Mouse (Mus musculus) stomach, postnatal 0 days (tissue): ENCODE data around the gene Fbxl21.
A peak's percentile ranks its signal among the peaks of the same experiment; 100 is the strongest.

Experiments used
- CTCF ChIP-seq: IDR thresholded peaks from 2 replicates; pipeline ENCODE4 v1.5.1; 2016; ENCODE audit warnings: antibody characterized with exemption, low read depth, mild to moderate bottlenecking, moderate library complexity
- EP300 ChIP-seq: optimal IDR thresholded peaks from 2 replicates; pipeline ENCODE3; 2016; ENCODE audit warnings: antibody characterized with exemption

- peak; percentile 66 for TF ChIP-seq CTCF
- no peak for TF ChIP-seq EP300
Measured at GRCm38 (mm10) chr13:56554409-56554808, 32.1 kb downstream of the Fbxl21 start.
